ENCODE assay signal across 21 mouse cellular contexts in genomic region chr2:126778806-126779205, GRCm38 (mm10).
"Had no signal": no experiment of that assay in that cellular context is flagged by ENCODE, and none has a peak within 500 bp of the region (broad histone marks: within the 10 kb centered on the region; RNA-seq: fewer than 3 reads in every experiment).

No protein-coding gene starts in this region.

- H3K4me2 ChIP-seq: lung, embryonic 14.5 days; midbrain, embryonic 12.5 days; neural tube, embryonic 13.5 days; neural tube, embryonic 15.5 days; stomach, embryonic 15.5 days had no signal

- H3K27me3 ChIP-seq: midbrain, embryonic 12.5 days; neural tube, embryonic 13.5 days; neural tube, embryonic 15.5 days; stomach, embryonic 15.5 days had no signal

- DNase-seq: lung, adult 18-20 months; lung, embryonic 14.5 days; lung, postnatal 10 days; lung, postnatal 4 days; midbrain, embryonic 14.5 days; retina, postnatal 1 day; right cerebral cortex, adult 18-20 months; right cerebral cortex, postnatal 25 days; right cerebral cortex, postnatal 4 days; spleen, adult 18-20 months; thymus, adult 2 months; thymus, postnatal 25 days; thymus, postnatal 4 days had no signal

- ATAC-seq: midbrain, embryonic 16.5 days had no signal

- H3K4me3 ChIP-seq: midbrain, embryonic 10.5 days; midbrain, embryonic 12.5 days; myocyte; neural tube, embryonic 13.5 days; neural tube, embryonic 15.5 days; stomach, embryonic 15.5 days had no signal

- H3K9me3 ChIP-seq: midbrain, embryonic 10.5 days; midbrain, embryonic 12.5 days; neural tube, embryonic 13.5 days; neural tube, embryonic 15.5 days; stomach, embryonic 15.5 days had no signal

- H3K4me1 ChIP-seq: midbrain, embryonic 12.5 days; neural tube, embryonic 13.5 days; neural tube, embryonic 15.5 days; stomach, embryonic 15.5 days had no signal

- H3K36me3 ChIP-seq: midbrain, embryonic 10.5 days; midbrain, embryonic 12.5 days; neural tube, embryonic 13.5 days; neural tube, embryonic 15.5 days; stomach, embryonic 15.5 days had no signal

- H3K27ac ChIP-seq: midbrain, embryonic 10.5 days; midbrain, embryonic 12.5 days; neural tube, embryonic 13.5 days; neural tube, embryonic 15.5 days; stomach, embryonic 15.5 days; stomach, postnatal 0 days had no signal

- H3K9ac ChIP-seq: lung, embryonic 14.5 days; midbrain, embryonic 12.5 days; neural tube, embryonic 13.5 days; neural tube, embryonic 15.5 days; stomach, embryonic 15.5 days had no signal
